Mouse (Mus musculus) urinary bladder, postnatal 14 days (tissue): ENCODE measurements around the gene Klhl22.

ENCODE experiments used
- DNase-seq: peaks from one replicate; pipeline ENCODE4 v3.0.0; 2021; ENCODE audit warnings: low spot score

Gene Klhl22

GRCm38 (mm10) chr16:17757756-17758155, 1.7 kb upstream of the Klhl22 start:
- no peak for DNase-seq

DNA sequence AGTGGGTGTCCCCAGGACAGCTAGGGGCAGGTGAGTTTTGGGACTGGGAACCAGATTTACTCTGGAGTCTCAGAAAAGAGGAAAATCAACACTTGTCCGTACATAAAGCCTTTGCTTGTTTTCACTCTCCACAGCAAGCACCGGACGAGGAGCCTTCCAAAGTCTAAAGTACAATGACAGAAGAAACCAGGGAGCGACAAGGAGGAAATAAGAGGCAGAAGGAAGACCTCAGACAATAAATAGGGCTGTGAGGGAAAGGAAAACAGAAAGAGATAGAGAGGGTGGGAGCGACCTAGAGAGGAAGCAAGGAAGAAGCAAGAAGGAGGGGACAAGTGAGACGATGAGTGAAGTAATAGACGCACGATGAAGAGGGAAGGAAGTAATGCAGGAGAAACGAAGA, 516 bp upstream of the Klhl22 start:
- DNase-seq, result no peak

DNA sequence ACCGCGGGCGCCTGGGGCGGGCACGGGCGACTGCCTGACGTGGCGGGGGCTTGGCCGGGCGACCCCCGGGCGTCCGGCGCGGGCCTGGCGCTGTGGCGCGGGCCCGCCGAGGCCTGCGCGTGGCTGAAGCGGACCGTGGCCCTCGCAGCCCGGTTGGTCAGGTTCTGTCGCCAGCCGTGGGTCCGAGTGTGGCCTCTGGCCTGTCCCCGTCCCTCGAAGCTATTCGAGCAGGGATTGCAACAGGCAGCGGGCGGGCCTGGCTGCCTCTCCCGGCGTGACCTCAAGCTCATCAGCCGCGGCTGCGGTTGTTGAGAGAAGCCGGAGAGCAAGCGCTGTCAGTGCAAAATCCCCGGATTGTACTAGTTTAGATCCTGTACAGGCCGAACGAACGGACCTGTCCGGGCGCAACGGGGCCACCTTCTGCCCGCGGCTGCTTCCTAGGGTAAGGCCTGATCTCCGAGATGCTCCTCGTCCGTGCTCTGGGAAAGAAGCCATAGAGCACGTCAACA, 449 bp downstream of the Klhl22 start:
- peak; percentile 54 for DNase-seq

GRCm38 (mm10) chr16:17760657-17761056, 1.2 kb downstream of the Klhl22 start:
- peak; percentile 28 for DNase-seq

- no peak for DNase-seq
Measured at GRCm38 (mm10) chr16:17761074-17761473, 1.7 kb downstream of the Klhl22 start.

DNA sequence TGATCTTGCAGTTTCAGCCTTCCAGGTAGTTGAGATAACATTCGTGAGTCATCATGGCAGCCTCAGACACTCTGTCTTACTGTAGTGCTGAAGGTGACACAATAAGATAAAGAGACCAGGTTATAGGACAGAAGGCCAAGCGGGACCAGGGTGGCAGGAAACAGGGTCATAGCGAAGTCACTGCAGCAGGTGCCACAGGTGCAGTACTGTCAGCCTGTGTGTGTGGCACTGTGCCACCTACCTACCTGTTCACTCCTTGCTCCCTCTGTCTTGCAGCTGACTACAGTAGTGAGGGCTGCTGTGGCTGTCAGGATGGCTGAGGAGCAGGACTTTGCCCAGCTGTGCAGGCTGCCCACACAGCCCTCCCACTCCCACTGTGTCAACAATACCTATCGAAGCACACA, 4.7 kb downstream of the Klhl22 start:
- DNase-seq, result no peak

GRCm38 (mm10) chr16:17768834-17769233, 9.4 kb downstream of the Klhl22 start:
- DNase-seq, result no peak

DNA sequence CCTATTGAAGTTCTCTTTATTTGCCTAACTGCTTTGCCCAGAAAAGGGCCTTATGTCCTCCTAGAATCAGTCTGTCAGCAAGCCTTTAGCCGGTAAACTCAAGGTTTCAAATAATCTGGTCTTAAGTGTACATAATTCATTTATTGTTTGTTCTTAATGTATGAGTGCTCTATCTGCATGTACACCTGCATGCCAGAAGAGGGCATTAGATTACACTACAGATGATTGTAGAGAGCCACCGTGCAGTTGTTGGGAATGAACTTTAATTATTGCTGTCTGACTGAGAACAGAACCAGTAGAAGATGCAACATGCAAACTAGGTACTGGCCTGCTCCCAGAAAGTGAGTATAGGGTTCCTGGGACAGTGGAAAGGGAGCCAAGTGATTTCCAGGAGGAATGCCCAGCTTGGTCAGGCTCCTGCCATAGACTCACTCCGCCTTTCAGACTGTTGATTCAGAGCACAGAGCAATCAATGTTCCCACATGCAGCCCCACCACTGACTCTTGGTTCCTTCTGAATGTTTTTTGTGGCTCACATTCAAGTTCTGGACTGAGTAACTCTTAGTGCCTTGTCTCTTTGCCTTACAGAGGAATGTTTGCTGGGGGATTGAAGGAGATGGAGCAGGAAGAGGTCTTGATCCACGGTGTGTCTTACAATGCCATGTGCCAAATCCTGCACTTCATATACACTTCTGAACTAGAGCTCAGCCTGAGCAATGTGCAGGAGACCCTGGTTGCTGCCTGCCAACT, 11.9 kb downstream of the Klhl22 start:
- DNase-seq, result no peak

DNA sequence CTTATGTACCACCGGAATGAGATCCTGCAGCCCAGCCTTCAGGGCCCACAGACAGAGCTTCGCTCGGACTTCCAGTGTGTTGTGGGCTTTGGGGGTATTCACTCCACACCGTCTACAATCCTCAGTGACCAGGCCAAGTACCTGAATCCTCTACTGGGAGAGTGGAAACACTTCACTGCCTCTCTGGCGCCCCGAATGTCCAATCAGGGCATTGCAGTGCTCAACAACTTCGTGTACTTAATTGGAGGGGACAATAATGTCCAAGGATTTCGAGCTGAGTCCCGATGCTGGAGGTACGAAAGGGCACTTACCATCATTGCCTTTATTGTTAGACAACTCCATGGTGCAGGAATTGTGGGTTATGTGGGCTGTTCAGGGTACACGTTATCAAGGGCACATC, 17.4 kb downstream of the Klhl22 start:
- DNase-seq, result peak; percentile 42

- no peak for DNase-seq
Measured at GRCm38 (mm10) chr16:17778223-17778622, 18.8 kb downstream of the Klhl22 start.

- DNase-seq, result no peak
Measured at GRCm38 (mm10) chr16:17779692-17780091, 20.3 kb downstream of the Klhl22 start.

- DNase-seq, result no peak
Measured at GRCm38 (mm10) chr16:17785337-17785736, 25.9 kb downstream of the Klhl22 start.

GRCm38 (mm10) chr16:17792728-17793127, 33.3 kb downstream of the Klhl22 start:
- no peak for DNase-seq

DNA sequence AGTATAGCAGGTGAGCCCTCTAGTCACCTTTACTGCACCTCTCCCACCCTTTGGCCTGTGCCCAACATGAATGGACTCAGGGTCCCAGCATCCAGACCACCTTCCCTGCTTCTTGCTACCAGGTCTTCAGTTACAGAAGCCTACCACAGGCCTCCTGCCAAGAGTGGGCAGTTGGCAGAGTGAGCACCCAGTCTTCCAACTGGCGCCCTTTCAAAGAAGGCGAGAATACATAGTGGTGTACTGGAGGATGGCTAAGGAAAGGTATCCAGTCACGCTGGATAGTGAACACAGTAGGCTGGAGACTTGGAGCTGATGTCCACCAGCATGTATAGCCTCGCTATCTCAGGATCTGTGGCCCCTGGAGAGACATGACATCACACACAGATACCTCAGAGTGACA, 34.6 kb downstream of the Klhl22 start:
- DNase-seq, result no peak

DNA sequence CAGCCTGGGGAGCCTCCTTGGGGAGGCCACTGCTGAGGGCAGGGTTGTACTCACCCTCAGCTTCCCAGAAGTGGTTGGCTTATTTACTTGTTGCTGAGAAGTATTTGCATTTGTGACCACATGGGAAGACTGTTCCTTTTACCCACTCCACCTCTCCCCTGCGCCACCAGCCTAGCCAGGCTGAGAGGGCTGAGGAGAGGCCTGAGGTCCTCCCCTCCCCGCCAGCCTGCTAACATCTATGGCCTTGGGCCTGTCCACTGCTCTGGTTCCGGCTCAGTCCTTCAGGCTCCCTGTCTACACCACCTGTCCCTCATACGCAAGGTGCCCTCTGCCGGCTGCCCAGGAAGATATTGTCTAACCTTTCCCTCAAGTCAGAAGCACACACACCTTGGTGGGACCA, 36.2 kb downstream of the Klhl22 start:
- DNase-seq, result no peak

DNA sequence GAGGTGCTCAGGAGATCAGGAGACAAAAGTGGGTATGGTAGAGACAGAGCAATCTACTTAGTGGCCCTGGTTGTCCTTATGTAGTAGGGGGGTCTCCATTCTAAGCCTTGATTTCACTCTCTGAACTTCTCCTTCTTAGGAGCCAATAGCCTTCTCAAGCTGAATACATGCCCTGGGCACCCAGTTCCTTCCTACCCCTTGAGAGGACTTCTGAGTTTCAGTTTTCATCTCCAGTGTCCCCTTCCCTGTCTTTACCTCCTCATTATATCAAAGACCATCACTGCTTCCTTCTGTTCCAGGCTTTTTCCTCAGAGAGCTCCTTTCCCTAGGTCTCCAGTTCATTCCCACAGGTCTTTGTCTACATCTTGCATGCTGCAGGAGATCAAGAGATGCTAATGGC, 37.1 kb downstream of the Klhl22 start:
- no peak for DNase-seq

DNA sequence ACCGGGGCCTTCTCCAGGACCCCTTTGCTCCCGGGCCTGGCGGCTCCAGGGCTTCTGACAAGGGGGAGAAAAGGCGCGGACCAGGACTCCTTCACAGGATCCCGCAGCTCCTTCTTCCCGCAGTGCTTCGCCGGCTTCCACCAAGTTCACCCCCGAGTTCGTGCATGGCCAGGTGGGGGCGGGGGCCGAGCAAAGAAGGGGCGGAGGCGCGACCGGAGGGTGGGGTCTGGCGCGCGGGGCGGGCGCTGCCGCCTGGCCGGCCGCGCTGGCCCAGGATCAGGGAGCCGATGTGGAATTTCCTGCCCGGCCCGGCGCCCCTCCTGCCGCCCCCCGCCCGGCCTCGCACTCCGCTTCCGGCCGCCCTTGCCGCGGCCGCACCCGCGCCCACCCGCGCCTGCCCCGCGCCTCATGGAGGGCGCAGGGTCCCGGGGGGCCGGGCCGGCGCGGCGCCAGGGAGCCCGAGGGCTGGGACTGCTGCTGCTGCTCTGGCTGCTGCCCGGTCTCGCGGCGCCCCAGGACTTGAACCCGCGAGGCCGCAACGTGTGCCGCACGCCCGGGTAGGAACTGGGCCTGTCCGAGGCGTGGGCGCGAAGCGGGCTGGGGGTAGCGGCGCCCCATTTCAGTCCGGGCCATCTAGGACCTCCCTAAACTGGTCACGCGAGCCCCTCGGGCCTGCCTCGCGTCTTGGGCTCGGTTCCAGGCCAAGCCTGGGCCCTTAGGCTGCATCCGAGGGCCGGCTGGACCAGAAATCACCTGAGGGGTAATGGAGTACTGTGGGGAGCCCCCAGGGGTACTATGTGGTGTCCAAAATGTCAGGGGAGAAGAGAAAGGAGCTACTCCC, 37.8 kb downstream of the Klhl22 start, which contains the start of gene Scarf2:
Scarf2 (plus strand) TSS at position 312 of the 841 bp plus-strand sequence.
- DNase-seq, result peak; percentile 66

- no peak for DNase-seq
Measured at GRCm38 (mm10) chr16:17797812-17798311, 38.4 kb downstream of the Klhl22 start.

GRCm38 (mm10) chr16:17798321-17799180, 39.1 kb downstream of the Klhl22 start:
- peak; percentile 73 for DNase-seq

- no peak for DNase-seq
Measured at GRCm38 (mm10) chr16:17799584-17799983, 40.2 kb downstream of the Klhl22 start.

DNA sequence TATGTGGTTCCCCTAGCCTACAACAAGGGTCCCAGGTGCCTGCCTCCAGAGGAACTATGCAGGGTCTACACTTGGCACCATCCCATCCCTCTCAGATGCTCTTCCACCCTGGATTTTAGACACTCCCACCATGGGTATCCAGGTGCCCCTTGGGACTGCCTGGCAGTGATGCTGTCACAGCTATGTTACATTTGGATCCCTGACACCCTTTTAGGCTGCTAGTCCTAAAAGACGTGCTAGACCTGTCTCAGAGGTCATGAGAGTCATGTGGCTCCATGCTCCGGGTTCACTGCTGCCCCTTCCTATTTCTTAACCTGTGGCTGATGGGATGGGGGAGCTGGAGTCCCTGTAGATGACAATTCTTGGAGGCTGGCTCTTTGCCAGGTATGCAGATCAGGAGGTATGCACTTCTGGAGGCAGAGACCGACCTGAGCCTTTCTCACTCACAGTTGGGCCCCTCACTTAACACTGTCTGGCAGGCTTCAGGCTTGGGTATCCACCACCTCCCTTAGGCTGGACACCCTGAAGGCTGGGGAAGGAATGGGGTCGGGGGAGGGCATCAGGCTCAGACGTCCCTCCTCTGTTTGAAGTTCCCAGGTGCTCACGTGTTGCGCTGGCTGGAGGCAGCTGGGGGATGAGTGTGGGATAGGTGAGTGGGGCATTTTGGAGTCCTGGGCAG, 42.5 kb downstream of the Klhl22 start:
- no peak for DNase-seq
